Mouse (Mus musculus) stomach, embryonic 16.5 days (tissue): Measurements from ENCODE around the gene Pax8. TPM values are rescaled to one million over a fixed set of nuclear protein-coding genes. Genes with fewer than 3 reads are reported as not detected.

ENCODE experiments used
- ATAC-seq: fragments of 200-750 bp; cut with Nextera tagmentation; 2 replicates; pipeline ENCODE4 v1.8.0; 2017; ENCODE audit warnings: moderate number of reproducible peaks, moderate TSS enrichment; ENCODE audit not compliant: insufficient read depth, low FRiP score
- H3K27ac ChIP-seq: fragments of 300-500 bp; sonication (generic); 2 replicates; pipeline ENCODE4 v1.5.1; 2014; ENCODE audit warnings: low read length
- H3K27me3 ChIP-seq: fragments of 300-500 bp; sonication (generic); 2 replicates; pipeline ENCODE4 v1.6.1; 2014; ENCODE audit warnings: low read length, control low read depth, mixed read lengths; ENCODE audit not compliant: control insufficient read depth, insufficient read depth
- H3K36me3 ChIP-seq: fragments of 300-500 bp; sonication (generic); 2 replicates; pipeline ENCODE4 v1.6.1; 2014; ENCODE audit warnings: low read length; ENCODE audit not compliant: control insufficient read depth, insufficient read depth
- H3K4me1 ChIP-seq: fragments of 300-500 bp; sonication (generic); 2 replicates; pipeline ENCODE4 v1.6.1; 2014; ENCODE audit warnings: low read length, control low read depth, mixed read lengths; ENCODE audit not compliant: control insufficient read depth, insufficient read depth
- H3K4me2 ChIP-seq: fragments of 300-500 bp; sonication (generic); 2 replicates; pipeline ENCODE4 v1.6.1; 2014; ENCODE audit warnings: low read depth, low read length, mixed read lengths
- H3K4me3 ChIP-seq: fragments of 300-500 bp; sonication (generic); replicated peaks from 2 replicates; pipeline ENCODE4 v1.5.1; 2014; ENCODE audit warnings: mild to moderate bottlenecking, low read length
- H3K9ac ChIP-seq: fragments of 300-500 bp; sonication (generic); 2 replicates; pipeline ENCODE4 v1.6.1; 2014; ENCODE audit warnings: low read length
- H3K9me3 ChIP-seq: fragments of 300-500 bp; sonication (generic); replicated peaks from 2 replicates; pipeline ENCODE4 v1.6.1; 2016; ENCODE audit warnings: low read length, control low read depth; ENCODE audit not compliant: control insufficient read depth
- WGBS: fragments of 180-500 bp; shearing (Covaris S2); extraction: QIAGEN DNeasy Blood & Tissue Kit; methylation state at CpG from one replicate; pipeline ENCODE4 v1.1.7; 2014; 5-methylcytosine and 5-hydroxymethylcytosine counted together
- polyA plus RNA-seq: library from polyadenylated mRNA; unstranded; fragments of >200 nt; fragmentation: Nextera tagmentation; extraction: Ambion mirVana; gene quantifications from 2 replicates; pipeline ENCODE4 v1.2.1, GENCODE M21; 2015

Pax8 gene
- polyA plus RNA-seq, 1 experiment from 2014 or later: 0.17 TPM

DNA sequence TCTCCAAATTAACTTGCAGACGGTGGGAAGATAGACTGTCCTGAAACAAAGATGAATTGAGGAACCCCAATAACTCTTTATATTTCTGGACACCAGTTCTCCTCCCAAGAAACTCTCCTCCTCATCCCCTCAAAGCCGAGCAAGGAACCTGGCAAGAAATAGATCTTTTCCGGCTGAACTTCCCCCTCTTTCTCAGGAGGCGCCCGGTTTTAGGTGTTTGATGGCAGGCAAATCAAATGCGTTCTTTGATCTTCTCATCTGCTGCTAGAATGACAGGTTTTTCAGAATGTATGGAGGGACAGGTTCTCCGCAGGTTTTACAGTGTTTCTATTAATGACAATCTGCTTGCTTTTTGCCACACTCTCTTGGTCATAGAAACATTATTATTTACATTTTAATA lies 3.3 kb downstream of the Pax8 start:
- H3K9ac ChIP-seq: no peak overlapping the region
- H3K4me2 ChIP-seq: no peak overlapping the region
- H3K4me1 ChIP-seq: peaks cover 7% of the 10 kb centered on the region; the same call in 1 of the 2 replicates
- peaks cover 38% of the 10 kb centered on the region for H3K27me3 ChIP-seq
- no peak overlapping the region for H3K4me3 ChIP-seq
- no peak for ATAC-seq
- no peaks in the 10 kb centered on the region for H3K9me3 ChIP-seq
- WGBS: 11% methylated on average over 7 of the region's 7 CpGs
- H3K27ac ChIP-seq: no peak overlapping the region
- no peaks in the 10 kb centered on the region for H3K36me3 ChIP-seq

GRCm38 (mm10) chr2:24469102-24469501 lies 6.3 kb downstream of the Pax8 start:
- H3K36me3 ChIP-seq: no peaks in the 10 kb centered on the region
- WGBS: 49% methylated on average over 4 of the region's 4 CpGs

DNA sequence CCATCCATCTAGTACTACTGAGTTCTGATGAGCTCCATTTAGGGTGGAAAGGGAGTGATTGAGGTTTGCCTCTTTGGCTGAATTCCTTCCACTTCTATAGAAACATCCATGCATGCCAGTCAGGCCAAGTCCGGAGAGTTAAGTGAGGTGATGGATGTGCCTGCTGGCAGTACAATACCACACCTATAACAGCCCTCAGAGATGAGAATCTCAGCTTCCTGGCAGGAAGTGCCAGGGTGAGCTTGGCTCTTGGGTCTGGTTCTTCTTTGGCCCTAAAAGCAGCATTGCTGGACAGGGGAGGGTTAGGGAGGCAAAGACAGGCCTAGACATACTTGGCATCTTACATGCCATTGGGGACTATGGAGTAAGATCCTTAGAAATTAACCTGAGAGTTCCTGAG lies 7.0 kb downstream of the Pax8 start:
- H3K4me1 ChIP-seq: no peaks in the 10 kb centered on the region
- no peaks in the 10 kb centered on the region for H3K9me3 ChIP-seq
- no peak overlapping the region for H3K4me3 ChIP-seq
- 53% methylated on average over 1 of the region's 1 CpGs for WGBS
- H3K27ac ChIP-seq: 0 out of 2 replicates have a peak overlapping the region, but pooled peaks have one; percentile 9
- H3K27me3 ChIP-seq: peaks cover 8% of the 10 kb centered on the region; the same call in 1 of the 2 replicates
- ATAC-seq: no peak
- no peaks in the 10 kb centered on the region for H3K36me3 ChIP-seq
- H3K9ac ChIP-seq: no peak overlapping the region
- H3K4me2 ChIP-seq: no peak overlapping the region

More at GRCm38 (mm10) chr2:24469102-24469501, 6.3 kb downstream of the Pax8 start:
- peak; percentile 62; the same call in 1 of the 2 replicates for ATAC-seq
- H3K9ac ChIP-seq: no peak overlapping the region
- no peak overlapping the region for H3K4me3 ChIP-seq
- peak overlapping the region; percentile 9 for H3K27ac ChIP-seq
- H3K9me3 ChIP-seq: no peaks in the 10 kb centered on the region
- peaks cover 13% of the 10 kb centered on the region for H3K27me3 ChIP-seq
- no peak overlapping the region for H3K4me2 ChIP-seq
- peaks cover 5% of the 10 kb centered on the region; the same call in 1 of the 2 replicates for H3K4me1 ChIP-seq

GRCm38 (mm10) chr2:24467156-24467555 lies 8.2 kb downstream of the Pax8 start:
- H3K9me3 ChIP-seq: no peaks in the 10 kb centered on the region
- ATAC-seq: no peak
- no peak overlapping the region for H3K27ac ChIP-seq
- H3K4me3 ChIP-seq: no peak overlapping the region
- H3K36me3 ChIP-seq: no peaks in the 10 kb centered on the region
- H3K4me1 ChIP-seq: no peaks in the 10 kb centered on the region
- no peak overlapping the region for H3K9ac ChIP-seq
- WGBS: 24% methylated on average over 1 of the region's 1 CpGs
- no peak overlapping the region for H3K4me2 ChIP-seq
- peaks cover 6% of the 10 kb centered on the region; the same call in 1 of the 2 replicates for H3K27me3 ChIP-seq

- peak; percentile 92 for ATAC-seq
- WGBS: 28% methylated on average over 2 of the region's 2 CpGs
- H3K27ac ChIP-seq: peak overlapping the region; percentile 32; the same call in 1 of the 2 replicates
- H3K36me3 ChIP-seq: no peaks in the 10 kb centered on the region
- H3K27me3 ChIP-seq: no peaks in the 10 kb centered on the region
- H3K9me3 ChIP-seq: no peaks in the 10 kb centered on the region
- 0 out of 2 replicates have a peak overlapping the region, but pooled peaks have one; percentile 12 for H3K9ac ChIP-seq
- H3K4me3 ChIP-seq: no peak overlapping the region
- peak overlapping the region; percentile 36; the same call in 1 of the 2 replicates for H3K4me2 ChIP-seq
- peaks cover 7% of the 10 kb centered on the region for H3K4me1 ChIP-seq
These were observed 14.6 kb downstream of the Pax8 start for GRCm38 (mm10) chr2:24460808-24461127.

DNA sequence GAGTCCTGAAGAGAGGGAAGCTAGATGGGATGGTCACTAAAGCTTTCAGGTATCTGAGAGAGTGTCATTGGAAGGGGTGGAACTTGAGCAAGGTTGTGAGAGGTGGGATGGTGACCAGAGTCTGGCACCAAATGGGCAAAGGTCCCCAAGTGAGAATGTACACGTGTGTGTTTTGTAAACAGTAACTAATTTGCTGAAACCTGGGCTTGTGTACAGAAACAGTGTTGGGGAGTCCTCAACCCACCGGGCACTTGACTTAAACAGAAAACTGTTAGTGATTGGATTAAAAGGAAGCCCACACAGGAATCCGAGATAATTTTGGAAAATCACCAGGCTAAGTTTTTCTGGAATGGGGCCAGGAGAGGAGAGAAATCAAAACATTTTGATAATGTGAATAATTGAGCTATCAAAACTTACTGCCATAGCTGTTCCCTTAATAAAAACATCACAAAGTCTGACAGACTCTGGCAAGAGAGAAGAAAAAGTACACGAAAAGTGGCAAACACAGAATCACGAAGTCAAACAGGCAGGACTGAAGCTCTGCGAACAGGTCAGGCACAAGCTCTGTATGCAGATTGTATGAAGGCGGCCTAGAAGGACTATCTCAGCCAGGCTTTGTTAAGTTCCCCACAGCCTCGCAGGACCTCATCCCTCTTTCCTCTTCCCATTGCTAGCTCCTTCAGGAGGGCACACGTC lies 15.1 kb downstream of the Pax8 start:
- WGBS: 17% methylated on average over 9 of the region's 9 CpGs
- Histone ChIP-seq H3K9ac (0 out of 2 replicates have a peak overlapping the region, but pooled peaks have one; percentile 12), H3K27me3 (no peaks in the 10 kb centered on the region), H3K4me2 (peak overlapping the region; percentile 36; the same call in 1 of the 2 replicates), H3K4me1 (peaks cover 7% of the 10 kb centered on the region), H3K36me3 (no peaks in the 10 kb centered on the region), H3K4me3 (no peak overlapping the region), H3K9me3 (no peaks in the 10 kb centered on the region), H3K27ac (peak overlapping the region; percentile 32; the same call in 1 of the 2 replicates)
- peak; percentile 69; the same call in 1 of the 2 replicates for ATAC-seq

- WGBS: 78% methylated on average over 4 of the region's 4 CpGs
These were observed 18.6 kb downstream of the Pax8 start for GRCm38 (mm10) chr2:24456841-24457240.

DNA sequence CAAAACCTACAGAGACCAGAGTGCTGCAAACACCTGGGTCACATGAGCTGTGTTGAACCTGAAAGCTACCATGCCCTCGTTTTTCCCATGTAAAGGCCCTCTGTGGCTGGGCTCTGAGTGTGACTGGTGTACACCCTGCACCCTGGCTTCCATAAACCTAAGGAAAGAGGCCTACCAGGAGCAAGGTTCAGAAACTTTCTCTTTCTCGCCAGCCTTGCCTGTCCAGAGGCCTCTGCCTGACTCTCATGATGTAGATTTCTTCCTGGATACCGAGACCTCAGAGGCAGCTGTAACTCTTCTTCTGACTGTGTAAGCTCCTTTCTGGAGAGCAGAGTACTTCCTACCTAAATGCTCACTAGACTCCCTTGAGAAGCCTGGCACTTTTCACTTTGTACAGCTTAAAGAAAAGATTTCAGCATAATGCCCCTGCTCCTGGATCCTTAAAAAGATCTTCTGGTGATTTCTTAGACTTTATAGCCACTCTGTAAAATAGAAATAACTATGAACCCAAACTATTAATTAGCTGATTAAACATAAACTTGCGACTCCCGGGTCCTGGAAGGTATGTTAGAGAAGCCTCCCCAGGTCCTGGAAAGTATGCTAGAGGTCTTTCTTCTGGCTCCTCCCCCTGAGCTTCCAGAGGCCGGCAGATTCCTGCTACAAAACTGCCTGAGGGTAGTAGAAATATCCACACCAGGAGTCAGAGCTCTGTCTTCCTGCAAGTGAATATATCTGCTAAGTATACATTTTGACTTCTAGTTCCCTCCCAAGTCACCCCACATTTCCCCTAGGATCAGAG lies 20.1 kb downstream of the Pax8 start:
- Histone ChIP-seq H3K4me2 (no peak overlapping the region), H3K36me3 (no peaks in the 10 kb centered on the region), H3K9ac (no peak overlapping the region), H3K27me3 (no peaks in the 10 kb centered on the region), H3K4me3 (no peak overlapping the region), H3K4me1 (peaks cover 3% of the 10 kb centered on the region), H3K27ac (peak overlapping the region; percentile 0; the same call in 1 of the 2 replicates), H3K9me3 (no peaks in the 10 kb centered on the region)
- WGBS: 27% methylated on average over 6 of the region's 6 CpGs
- peak; percentile 37; the same call in 1 of the 2 replicates for ATAC-seq

More at GRCm38 (mm10) chr2:24456841-24457240, 18.6 kb downstream of the Pax8 start:
- Histone ChIP-seq H3K36me3 (no peaks in the 10 kb centered on the region), H3K4me1 (peaks cover 7% of the 10 kb centered on the region), H3K27ac (no peak overlapping the region), H3K4me2 (no peak overlapping the region), H3K27me3 (no peaks in the 10 kb centered on the region), H3K4me3 (no peak overlapping the region), H3K9me3 (no peaks in the 10 kb centered on the region), H3K9ac (no peak overlapping the region)
- no peak for ATAC-seq
